Mouse (Mus musculus): ENCODE measurements at regions not wholly inside any gene's neighbourhood (a gene's known extent, or its start where the extent isn't known, plus 50 kb on each side); places are given as distances from the start of the nearest gene placed in this dataset.

- peak; percentile 9 for DNase-seq (ENCODE audit: low read depth, low spot score)
Observed at GRCm38 (mm10) chr11:25356671-25357586, 853.6 kb downstream of the 5730522E02Rik start.

GRCm38 (mm10) chr11:25335667-25336066 is 874.9 kb downstream of the 5730522E02Rik start:
- DNase-seq (ENCODE audit: low read depth, low spot score) = no peak

- DNase-seq (ENCODE audit: low read depth, low spot score) = no peak
Observed at GRCm38 (mm10) chr11:25330696-25331095, 879.9 kb downstream of the 5730522E02Rik start.

- no peak for DNase-seq (ENCODE audit: low read depth, low spot score)
Observed at GRCm38 (mm10) chr11:25322426-25322825, 888.1 kb downstream of the 5730522E02Rik start.

- DNase-seq (ENCODE audit: low read depth, low spot score) = no peak
Observed at GRCm38 (mm10) chr11:25321494-25321893, 889.1 kb downstream of the 5730522E02Rik start.

- DNase-seq (ENCODE audit: low read depth, low spot score) = no peak
Observed at GRCm38 (mm10) chr11:25314645-25315044, 895.9 kb downstream of the 5730522E02Rik start.

GRCm38 (mm10) chr11:25313879-25314278 is 896.7 kb downstream of the 5730522E02Rik start:
- peak; percentile 4 for DNase-seq (ENCODE audit: low read depth, low spot score)

GRCm38 (mm10) chr11:25313308-25313707 is 897.3 kb downstream of the 5730522E02Rik start:
- DNase-seq (ENCODE audit: low read depth, low spot score) = peak; percentile 44

GRCm38 (mm10) chr11:25310754-25311153 is 899.8 kb downstream of the 5730522E02Rik start:
- DNase-seq (ENCODE audit: low read depth, low spot score) = no peak

GRCm38 (mm10) chr11:25301130-25301529 is 909.4 kb downstream of the 5730522E02Rik start:
- DNase-seq (ENCODE audit: low read depth, low spot score) = peak; percentile 74

- DNase-seq (ENCODE audit: low read depth, low spot score) = no peak
Observed at GRCm38 (mm10) chr11:25288346-25288745, 922.2 kb downstream of the 5730522E02Rik start.

- no peak for DNase-seq (ENCODE audit: low read depth, low spot score)
Observed at GRCm38 (mm10) chr11:25287458-25288247, 922.9 kb downstream of the 5730522E02Rik start.

- peak; percentile 12 for DNase-seq (ENCODE audit: low read depth, low spot score)
Observed at GRCm38 (mm10) chr11:25269936-25270540, 940.5 kb downstream of the 5730522E02Rik start.

GRCm38 (mm10) chr11:25262906-25263305 is 947.7 kb downstream of the 5730522E02Rik start:
- no peak for DNase-seq (ENCODE audit: low read depth, low spot score)

- DNase-seq (ENCODE audit: low read depth, low spot score) = no peak
Observed at GRCm38 (mm10) chr11:25259691-25260090, 950.9 kb downstream of the 5730522E02Rik start.

GRCm38 (mm10) chr11:25233360-25233890 is 977.1 kb downstream of the 5730522E02Rik start:
- no peak for DNase-seq (ENCODE audit: low read depth, low spot score)

Measured in ZHBTc4 (cell line).